Mouse (Mus musculus) CH12.LX (cell line): ENCODE data around the gene Ube2l3. TPM values are rescaled to one million over a fixed set of nuclear protein-coding genes. Genes with fewer than 3 reads are reported as not detected.

Experiments used
- DNase-seq: peaks from one replicate; pipeline ENCODE4 v3.0.0-alpha.2; 2013; ENCODE audit errors: extremely low read depth
- H3K27ac ChIP-seq: 2 replicates; pipeline ENCODE4 v1.5.1; 2012; ENCODE audit warnings: low read depth, mild to moderate bottlenecking, control low read depth, moderate library complexity; ENCODE audit not compliant: insufficient read depth
- H3K27me3 ChIP-seq: replicated peaks from 2 replicates; pipeline ENCODE3; 2012; ENCODE audit warnings: inconsistent platforms
- H3K36me3 ChIP-seq, 2 experiments: replicated peaks in 1 of 2; 2 replicates each; pipeline versions ENCODE3 to v1.6.1; 2012; ENCODE audit warnings: inconsistent platforms in 1 of 2, low read length in 1 of 2, mild to moderate bottlenecking in 1 of 2, mixed read lengths in 1 of 2, moderate library complexity in 1 of 2; ENCODE audit not compliant: control insufficient read depth in 1 of 2, insufficient read depth in 1 of 2
- H3K4me1 ChIP-seq, 2 experiments: 2 replicates each; pipeline ENCODE4 v1.6.1; 2012; ENCODE audit warnings: inconsistent platforms in 1 of 2, moderate library complexity in 1 of 2; ENCODE audit not compliant: insufficient read depth in 2 of 2, control insufficient read depth in 1 of 2
- H3K4me2 ChIP-seq: 2 replicates; pipeline ENCODE4 v1.6.1; 2012; ENCODE audit warnings: low read depth, mild to moderate bottlenecking, control low read depth; ENCODE audit not compliant: poor library complexity, insufficient read depth, severe bottlenecking
- H3K4me3 ChIP-seq, 3 experiments: fragments of 150-350 bp in 1 of 3; sonication (generic) in 1 of 3; replicated peaks in 1 of 3; 2 replicates each; pipeline versions ENCODE3 to v1.5.1; 2011 to 2012; ENCODE audit warnings: low read depth in 2 of 3, low read length in 2 of 3, mild to moderate bottlenecking in 2 of 3, moderate library complexity in 2 of 3, control low read depth in 1 of 3, improper control_type of control experiment in 1 of 3, inconsistent platforms in 1 of 3, mixed read lengths in 1 of 3; ENCODE audit not compliant: poor library complexity in 1 of 3
- H3K79me2 ChIP-seq: replicated peaks from 2 replicates; pipeline ENCODE4 v1.6.1; 2012; ENCODE audit warnings: mild to moderate bottlenecking, moderate library complexity; ENCODE audit not compliant: control insufficient read depth, poor library complexity, insufficient read depth, severe bottlenecking; ENCODE audit errors: extremely low read depth
- H3K9ac ChIP-seq: 2 replicates; pipeline ENCODE4 v1.6.1; 2012; ENCODE audit warnings: low read depth, mild to moderate bottlenecking, control low read depth, moderate library complexity; ENCODE audit not compliant: insufficient read depth
- H3K9me3 ChIP-seq: replicated peaks from 2 replicates; pipeline ENCODE3; 2012; ENCODE audit warnings: low read length, inconsistent platforms, mixed read lengths
- BHLHE40 ChIP-seq: IDR thresholded peaks from 2 replicates; pipeline ENCODE4 v1.6.1; 2011; ENCODE audit warnings: mild to moderate bottlenecking, low read depth, low read length, improper control_type of control experiment
- CHD2 ChIP-seq: IDR thresholded peaks from 2 replicates; pipeline ENCODE4 v1.6.1; 2011; ENCODE audit warnings: low read length, improper control_type of control experiment
- E2F4 ChIP-seq: IDR thresholded peaks from 2 replicates; pipeline ENCODE4 v1.6.1; 2011; ENCODE audit warnings: low read depth, low read length, improper control_type of control experiment; ENCODE audit not compliant: insufficient replicate concordance
- ELF1 ChIP-seq: IDR thresholded peaks from 2 replicates; pipeline ENCODE4 v1.6.1; 2014; ENCODE audit warnings: low read depth, mild to moderate bottlenecking, inconsistent platforms, low read length, improper control_type of control experiment
- MAZ ChIP-seq: IDR thresholded peaks from 2 replicates; pipeline ENCODE4 v1.6.1; 2012; ENCODE audit warnings: low read depth, mild to moderate bottlenecking, inconsistent platforms, low read length, improper control_type of control experiment, moderate library complexity
- MYC ChIP-seq: IDR thresholded peaks from 2 replicates; pipeline ENCODE4 v1.6.1; 2011; ENCODE audit warnings: low read depth, mild to moderate bottlenecking, improper control_type of control experiment, low read length
- NELFE ChIP-seq: IDR thresholded peaks from 2 replicates; pipeline ENCODE4 v1.6.1; 2011; ENCODE audit warnings: low read depth, low read length, improper control_type of control experiment
- POLR2A ChIP-seq: IDR thresholded peaks from 2 replicates; pipeline ENCODE4 v1.6.1; 2011; ENCODE audit warnings: low read depth, mild to moderate bottlenecking, improper control_type of control experiment, low read length
- TCF12 ChIP-seq: IDR thresholded peaks from 2 replicates; pipeline ENCODE4 v1.6.1; 2014; ENCODE audit warnings: low read depth, mild to moderate bottlenecking, inconsistent platforms, low read length, improper control_type of control experiment
- USF2 ChIP-seq: conservative IDR thresholded peaks from 2 replicates; pipeline ENCODE4 v1.6.1; 2011; ENCODE audit warnings: low read depth, low read length, improper control_type of control experiment
- ZKSCAN1 ChIP-seq: IDR thresholded peaks from 2 replicates; pipeline ENCODE4 v1.6.1; 2012; ENCODE audit warnings: low read depth, inconsistent platforms, low read length, improper control_type of control experiment, borderline replicate concordance
- dilution Hi-C: fragments of 300-500 bp; cut with MboI; formaldehyde crosslinking; loops from 2 replicates; pipeline ENCODE4 v1.14.3; 2020; ENCODE audit warnings: low sequenced_read_pairs; ENCODE audit not compliant: extremely low pct_unique_long_range_greater_than_20kb, extremely low pct_ligation_motif_present
- in situ Hi-C: fragments of 300-500 bp; cut with MboI; formaldehyde crosslinking; loops from 3 replicates; pipeline ENCODE4 v1.14.3; 2019; ENCODE audit warnings: low sequenced_read_pairs, low pct_ligation_motif_present, low pct_unique_long_range_greater_than_20kb, mixed read lengths
- polyA plus RNA-seq: library from polyadenylated mRNA; unstranded; fragments of >175 nt; gene quantifications from 2 replicates; pipeline ENCODE4 v1.2.1, GENCODE M21; 2012; ENCODE audit warnings: low read depth; ENCODE audit not compliant: insufficient read length
- total RNA-seq, 2 experiments: library from RNA; depleted of rRNA; stranded (reverse); fragments of 300-350 nt in 1 of 2; fragments of >200 nt in 1 of 2; gene quantifications; 2 replicates each; pipeline ENCODE4 v1.2.3; 2012 to 2014

Gene Ube2l3
- total and polyA plus RNA-seq, 3 experiments = 156 to 386 (median 302) TPM

GRCm38 (mm10) chr16:17237634-17238033 lies 35.2 kb upstream of the Ube2l3 start:
- no peak for DNase-seq
- TF ChIP-seq MYC (no peak), MAZ (no peak), TCF12 (no peak), USF2 (no peak), E2F4 (no peak), POLR2A (no peak), NELFE (no peak)
- H3K9me3 ChIP-seq = no peaks in the 10 kb centered on the region
- H3K4me3 ChIP-seq = no peak overlapping the region
- peaks cover 39% of the 10 kb centered on the region for H3K79me2 ChIP-seq
- H3K27ac ChIP-seq = no peak overlapping the region
- in situ Hi-C loops = no loop called here
- dilution Hi-C loops = no loop called here
- no peaks in the 10 kb centered on the region for H3K27me3 ChIP-seq
- H3K4me1 ChIP-seq = peaks cover 11 to 31% of the 10 kb centered on the region in 2 experiments
- H3K36me3 ChIP-seq = peaks cover 0 to 14% of the 10 kb centered on the region in 2 experiments
- no peak overlapping the region for H3K9ac ChIP-seq
- H3K4me2 ChIP-seq = no peak overlapping the region

DNA sequence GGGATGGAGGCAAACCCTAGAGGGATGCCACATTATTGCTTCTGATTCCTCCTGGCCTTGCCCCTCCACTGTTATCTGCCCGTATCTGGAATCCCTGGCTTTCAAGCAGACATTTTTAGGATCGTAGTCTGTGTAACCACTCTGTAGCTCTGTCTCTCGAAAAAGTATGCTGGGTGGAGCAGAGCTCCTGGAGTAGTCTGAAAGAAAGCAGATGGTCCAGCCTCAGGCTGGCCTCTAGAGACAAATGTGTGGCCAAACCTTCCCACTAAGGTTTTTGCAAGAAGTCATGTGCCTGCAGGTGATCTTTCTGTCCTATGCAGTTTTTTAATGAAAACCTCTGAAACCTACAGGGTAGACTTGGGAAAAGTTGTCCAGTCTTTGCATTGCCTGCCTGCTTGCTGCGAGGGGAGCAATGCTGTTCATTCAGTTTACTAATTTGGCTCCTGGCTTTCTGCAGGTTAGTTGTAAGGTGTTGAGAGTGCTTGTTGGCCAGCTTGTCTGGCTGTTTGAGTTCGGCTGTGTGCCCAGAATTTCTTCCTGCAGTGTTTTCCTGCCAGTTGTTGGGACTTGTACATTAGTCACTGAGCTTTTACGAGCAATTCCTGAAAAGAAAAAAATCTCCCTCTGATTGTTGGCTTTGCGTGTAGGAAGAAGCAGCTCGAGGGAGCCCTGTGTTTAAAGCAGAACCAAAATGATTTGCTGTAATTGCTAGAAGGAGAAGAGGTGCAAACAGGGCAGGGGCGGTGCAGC lies 32.6 kb upstream of the Ube2l3 start:
- TF ChIP-seq BHLHE40 = peak; percentile 33
- TF ChIP-seq ELF1 = no peak
- in situ Hi-C loops = no loop called here
- Histone ChIP-seq H3K36me3 (peaks cover 0 to 14% of the 10 kb centered on the region in 2 experiments), H3K9me3 (peaks cover 3% of the 10 kb centered on the region), H3K4me1 (peaks cover 11 to 27% of the 10 kb centered on the region in 2 experiments), H3K27ac (no peak overlapping the region), H3K9ac (no peak overlapping the region; the same call in 1 of the 2 replicates), H3K4me3 (peak overlapping the region in 1 of 3 experiments; percentile 78), H3K27me3 (peaks cover 2% of the 10 kb centered on the region), H3K4me2 (peak overlapping the region; percentile 68), H3K79me2 (peaks cover 39% of the 10 kb centered on the region)
- dilution Hi-C loops = no loop called here
- no peak for DNase-seq

DNA sequence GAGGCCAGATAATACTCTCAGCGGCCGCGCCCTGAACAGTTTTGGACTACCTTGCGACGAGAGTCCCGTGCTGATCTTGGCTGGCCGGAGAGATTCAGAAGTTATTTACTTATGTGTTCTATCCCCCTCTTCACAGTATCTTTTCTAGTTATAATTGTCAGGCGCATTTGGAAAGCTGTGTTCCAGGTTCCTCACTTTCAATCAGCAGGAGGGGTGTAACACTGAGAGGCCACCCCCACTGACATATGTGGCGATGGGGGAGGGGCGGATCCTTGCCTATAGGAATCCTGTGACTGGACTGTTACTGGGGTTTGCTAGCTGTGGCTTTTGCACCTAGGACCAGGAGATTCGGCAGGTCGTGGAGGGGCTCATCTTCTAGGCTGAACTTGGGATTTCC lies 32.0 kb upstream of the Ube2l3 start:
- peaks cover 9% of the 10 kb centered on the region for H3K9me3 ChIP-seq
- TF ChIP-seq ZKSCAN1 (no peak), CHD2 (peak; percentile 64), BHLHE40 (peak; percentile 34; the same call in 1 of the 2 replicates)
- dilution Hi-C loops (no loop called here), in situ Hi-C loops (no loop called here)
- no peak for DNase-seq
- H3K9ac ChIP-seq = peak overlapping the region; percentile 80; the same call in 1 of the 2 replicates
- H3K4me1 ChIP-seq = peaks cover 11 to 27% of the 10 kb centered on the region in 2 experiments
- H3K36me3 ChIP-seq = peaks cover 0 to 14% of the 10 kb centered on the region in 2 experiments
- peaks cover 7% of the 10 kb centered on the region for H3K27me3 ChIP-seq
- H3K4me3 ChIP-seq = peak overlapping the region; percentile 78 to 83 (median 79)
- H3K27ac ChIP-seq = no peak overlapping the region
- H3K4me2 ChIP-seq = peak overlapping the region; percentile 68
- peaks cover 39% of the 10 kb centered on the region for H3K79me2 ChIP-seq
